17 mouse cellular contexts compared by ENCODE assay signal in the genomic region with DNA sequence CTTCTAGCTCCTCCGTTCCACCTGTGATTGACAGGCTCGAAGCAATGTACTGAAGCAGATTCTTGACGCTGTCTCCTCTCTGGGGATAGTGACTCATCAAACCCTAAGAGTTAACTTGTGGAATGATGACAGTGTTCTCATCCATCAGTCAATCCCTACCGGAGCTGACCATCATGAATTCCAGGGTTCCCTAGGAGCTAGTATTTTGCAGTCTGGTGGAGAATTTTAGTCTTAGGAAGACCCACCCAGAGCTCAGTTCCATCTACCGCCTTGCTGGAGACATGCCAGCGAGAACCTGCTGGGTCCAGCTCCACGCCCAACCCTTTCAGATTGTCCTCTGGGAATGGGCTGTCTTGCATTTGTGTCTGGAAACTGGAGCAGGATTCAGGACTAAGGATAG.
DNase-seq lines count a peak whose midpoint lies in the region; ATAC-seq lines count a peak whose summit lies in the region.
"Had no signal": no experiment of that assay in that cellular context is flagged by ENCODE, and none has a peak within 500 bp of the region (broad histone marks: within the 10 kb centered on the region; RNA-seq: fewer than 3 reads in every experiment).

No protein-coding gene starts in this region.

- H3K27ac ChIP-seq in hindbrain, embryonic 10.5 days = peak overlapping the region; percentile 88; the same call in 1 of the 2 replicates
- H3K27ac ChIP-seq in hindbrain, embryonic 11.5 days (ENCODE audit: low read depth, low read length) = no peak overlapping the region
- 0 out of 2 replicates have a peak overlapping the region, but pooled peaks have one; percentile 78 for H3K27ac ChIP-seq in neural tube, embryonic 13.5 days (replicated peaks)
- H3K27ac ChIP-seq in neural tube, embryonic 15.5 days (replicated peaks) = peak overlapping the region; percentile 51

- H3K9me3 ChIP-seq in hindbrain, embryonic 10.5 days = no peaks in the 10 kb centered on the region
- no peaks in the 10 kb centered on the region for H3K9me3 ChIP-seq in hindbrain, embryonic 11.5 days (ENCODE audit: control insufficient read depth, low read length)
- no peaks in the 10 kb centered on the region for H3K9me3 ChIP-seq in neural tube, embryonic 13.5 days
- H3K9me3 ChIP-seq in neural tube, embryonic 15.5 days (replicated peaks) = no peaks in the 10 kb centered on the region

- peaks cover 27% of the 10 kb centered on the region for H3K4me1 ChIP-seq in hindbrain, embryonic 10.5 days (replicated peaks)
- H3K4me1 ChIP-seq in hindbrain, embryonic 11.5 days (replicated peaks; ENCODE audit: control insufficient read depth, insufficient read depth, low read length) = no peaks in the 10 kb centered on the region; the same call in 1 of the 2 replicates
- peaks cover 22% of the 10 kb centered on the region for H3K4me1 ChIP-seq in neural tube, embryonic 13.5 days (replicated peaks)
- peaks cover 20% of the 10 kb centered on the region for H3K4me1 ChIP-seq in neural tube, embryonic 15.5 days

- H3K36me3 ChIP-seq in hindbrain, embryonic 10.5 days = no peaks in the 10 kb centered on the region
- no peaks in the 10 kb centered on the region for H3K36me3 ChIP-seq in hindbrain, embryonic 11.5 days (ENCODE audit: control insufficient read depth, insufficient read depth, low read length)
- no peaks in the 10 kb centered on the region for H3K36me3 ChIP-seq in neural tube, embryonic 13.5 days
- H3K36me3 ChIP-seq in neural tube, embryonic 15.5 days = no peaks in the 10 kb centered on the region

- H3K4me3 ChIP-seq in hindbrain, embryonic 10.5 days = no peak overlapping the region
- no peak overlapping the region for H3K4me3 ChIP-seq in hindbrain, embryonic 11.5 days (ENCODE audit: low read depth, low read length)
- H3K4me3 ChIP-seq in neural tube, embryonic 13.5 days = no peak overlapping the region
- H3K4me3 ChIP-seq in neural tube, embryonic 15.5 days (replicated peaks) = no peak overlapping the region

- ATAC-seq in hindbrain, embryonic 11.5 days (ENCODE audit: low FRiP score) = no peak
- ATAC-seq in neural tube, embryonic 13.5 days (ENCODE audit: low read depth) = no peak
- no peak for ATAC-seq in neural tube, embryonic 15.5 days (ENCODE audit: low FRiP score)

- DNase-seq in hindbrain, embryonic 10.5 days (ENCODE audit: low spot score) = no peak
- no peak for DNase-seq in hindbrain, embryonic 11.5 days (ENCODE audit: low spot score)
- DNase-seq in neural tube, embryonic 10.5 days (ENCODE audit: extremely low spot score, low spot score) = no peak
- DNase-seq in brain, adult 2 months (ENCODE audit: low read depth, low spot score) = peak; percentile 47
- DNase-seq in adrenal gland, adult (ENCODE audit: inconsistent age in 2 of 2, low spot score in 1 of 2) = no peak
- DNase-seq in adrenal gland, adult 18-20 months (ENCODE audit: low spot score in 2 of 2) = no peak
- DNase-seq: adrenal gland, adult 8-10 months; B cell, adult 2 months; cerebellum, adult 11 months; cerebellum, postnatal 14 days; kidney, adult 18-20 months; kidney, postnatal 25 days; lung, postnatal 10 days; right cerebral cortex, postnatal 25 days; thymus, adult 18-20 months had no signal

- WGBS in hindbrain, embryonic 10.5 days = 89% methylated on average over 7 of the region's 7 CpGs
- 88% methylated on average over 7 of the region's 7 CpGs for WGBS in hindbrain, embryonic 11.5 days
- WGBS in neural tube, embryonic 13.5 days = 86% methylated on average over 7 of the region's 7 CpGs
- 88% methylated on average over 7 of the region's 7 CpGs for WGBS in neural tube, embryonic 15.5 days

- H3K4me2 ChIP-seq in hindbrain, embryonic 11.5 days (replicated peaks; ENCODE audit: low read depth, low read length) = no peak overlapping the region
- H3K4me2 ChIP-seq in neural tube, embryonic 13.5 days = no peak overlapping the region
- no peak overlapping the region for H3K4me2 ChIP-seq in neural tube, embryonic 15.5 days

- H3K27me3 ChIP-seq in hindbrain, embryonic 10.5 days (ENCODE audit: insufficient read depth, poor library complexity, severe bottlenecking) = no peaks in the 10 kb centered on the region
- no peaks in the 10 kb centered on the region for H3K27me3 ChIP-seq in hindbrain, embryonic 11.5 days (ENCODE audit: control insufficient read depth, insufficient read depth, low read length)
- H3K27me3 ChIP-seq in neural tube, embryonic 13.5 days = no peaks in the 10 kb centered on the region
- no peaks in the 10 kb centered on the region for H3K27me3 ChIP-seq in neural tube, embryonic 15.5 days (replicated peaks)

- H3K9ac ChIP-seq in hindbrain, embryonic 11.5 days (ENCODE audit: low read depth, low read length) = no peak overlapping the region
- H3K9ac ChIP-seq in neural tube, embryonic 13.5 days = no peak overlapping the region
- H3K9ac ChIP-seq in neural tube, embryonic 15.5 days (replicated peaks) = no peak overlapping the region
